Mouse (Mus musculus) intestine, embryonic 16.5 days (tissue): ENCODE measurements around the gene Pcnx2. TPM values are rescaled to one million over a fixed set of nuclear protein-coding genes. Genes with fewer than 3 reads are reported as not detected.

Source experiments
- ATAC-seq: fragments of 200-750 bp; cut with Nextera tagmentation; 2 replicates; pipeline ENCODE4 v1.8.0; 2017; ENCODE audit warnings: moderate TSS enrichment, moderate library complexity
- H3K27ac ChIP-seq: fragments of 300-500 bp; sonication (generic); 2 replicates; pipeline ENCODE4 v1.5.1; 2014; ENCODE audit warnings: mild to moderate bottlenecking, low read length
- H3K27me3 ChIP-seq: fragments of 300-500 bp; sonication (generic); replicated peaks from 2 replicates; pipeline ENCODE4 v1.6.1; 2014; ENCODE audit warnings: low read length, control low read depth, mixed read lengths; ENCODE audit not compliant: control insufficient read depth, insufficient read depth
- H3K36me3 ChIP-seq: fragments of 300-500 bp; sonication (generic); 2 replicates; pipeline ENCODE4 v1.6.1; 2014; ENCODE audit warnings: low read length, control low read depth; ENCODE audit not compliant: control insufficient read depth, insufficient read depth
- H3K4me1 ChIP-seq: fragments of 300-500 bp; sonication (generic); 2 replicates; pipeline ENCODE4 v1.6.1; 2014; ENCODE audit warnings: low read length, control low read depth, mixed read lengths; ENCODE audit not compliant: control insufficient read depth, insufficient read depth
- H3K4me2 ChIP-seq: fragments of 300-500 bp; sonication (generic); 2 replicates; pipeline ENCODE4 v1.6.1; 2014; ENCODE audit warnings: low read depth, low read length, control low read depth
- H3K4me3 ChIP-seq: fragments of 300-500 bp; sonication (generic); 2 replicates; pipeline ENCODE4 v1.5.1; 2014; ENCODE audit warnings: mild to moderate bottlenecking, low read length
- H3K9ac ChIP-seq: fragments of 300-500 bp; sonication (generic); 2 replicates; pipeline ENCODE4 v1.6.1; 2014; ENCODE audit warnings: low read depth, low read length
- H3K9me3 ChIP-seq: fragments of 300-500 bp; sonication (generic); 2 replicates; pipeline ENCODE4 v1.6.1; 2016; ENCODE audit warnings: low read length, control low read depth; ENCODE audit not compliant: control insufficient read depth
- WGBS: fragments of 180-500 bp; shearing (Covaris S2); extraction: QIAGEN DNeasy Blood & Tissue Kit; methylation state at CpG from one replicate; pipeline ENCODE4 v1.1.7; 2014; 5-methylcytosine and 5-hydroxymethylcytosine counted together
- polyA plus RNA-seq: library from polyadenylated mRNA; unstranded; fragments of >200 nt; fragmentation: Nextera tagmentation; extraction: Ambion mirVana; gene quantifications from 2 replicates; pipeline ENCODE4 v1.2.1, GENCODE M21; 2015

The Pcnx2 gene
- polyA plus RNA-seq, 1 experiment from 2014 or later = 0.10 TPM

- H3K4me3 ChIP-seq = no peak overlapping the region
- H3K4me2 ChIP-seq = no peak overlapping the region
- WGBS = 54% methylated on average over 12 of the region's 12 CpGs
- no peaks in the 10 kb centered on the region for H3K36me3 ChIP-seq
- no peak overlapping the region for H3K9ac ChIP-seq
- no peaks in the 10 kb centered on the region for H3K9me3 ChIP-seq
- no peaks in the 10 kb centered on the region for H3K27me3 ChIP-seq
- peak overlapping the region; percentile 45 for H3K27ac ChIP-seq
- no peak for ATAC-seq
- 0 out of 2 replicates have a peak, but pooled peaks cover 3% of the 10 kb centered on the region for H3K4me1 ChIP-seq
Measured at GRCm38 (mm10) chr8:125777478-125778164, 120.5 kb downstream of the Pcnx2 start.

- Histone ChIP-seq H3K27ac (no peak overlapping the region), H3K9ac (no peak overlapping the region), H3K4me3 (no peak overlapping the region), H3K36me3 (no peaks in the 10 kb centered on the region), H3K27me3 (no peaks in the 10 kb centered on the region), H3K4me2 (no peak overlapping the region), H3K4me1 (0 out of 2 replicates have a peak, but pooled peaks cover 3% of the 10 kb centered on the region), H3K9me3 (no peaks in the 10 kb centered on the region)
- WGBS = 44% methylated on average over 6 of the region's 6 CpGs
- ATAC-seq = peak; percentile 80
Measured at GRCm38 (mm10) chr8:125776800-125777199, 121.3 kb downstream of the Pcnx2 start.

- no peaks in the 10 kb centered on the region for H3K36me3 ChIP-seq
- no peak overlapping the region for H3K4me2 ChIP-seq
- H3K27me3 ChIP-seq = no peaks in the 10 kb centered on the region
- H3K9me3 ChIP-seq = no peaks in the 10 kb centered on the region
- WGBS = 92% methylated on average over 3 of the region's 3 CpGs
- no peak overlapping the region for H3K4me3 ChIP-seq
- H3K4me1 ChIP-seq = 0 out of 2 replicates have a peak, but pooled peaks cover 3% of the 10 kb centered on the region
- H3K9ac ChIP-seq = no peak overlapping the region
- ATAC-seq = no peak
- no peak overlapping the region for H3K27ac ChIP-seq
Measured at GRCm38 (mm10) chr8:125776314-125776713, 121.8 kb downstream of the Pcnx2 start.

- Histone ChIP-seq H3K9ac (no peak overlapping the region), H3K9me3 (no peaks in the 10 kb centered on the region), H3K4me2 (no peak overlapping the region), H3K27me3 (no peaks in the 10 kb centered on the region), H3K4me3 (no peak overlapping the region), H3K4me1 (0 out of 2 replicates have a peak, but pooled peaks cover 3% of the 10 kb centered on the region), H3K36me3 (no peaks in the 10 kb centered on the region), H3K27ac (no peak overlapping the region)
- no peak for ATAC-seq
- 66% methylated on average over 3 of the region's 3 CpGs for WGBS
Measured at GRCm38 (mm10) chr8:125775031-125775430, 123.1 kb downstream of the Pcnx2 start.

- WGBS = 62% methylated on average over 7 of the region's 7 CpGs
- no peak overlapping the region for H3K9ac ChIP-seq
- H3K4me2 ChIP-seq = no peak overlapping the region
Measured at GRCm38 (mm10) chr8:125773281-125773803, 124.8 kb downstream of the Pcnx2 start.

GRCm38 (mm10) chr8:125772300-125772699 lies 125.8 kb downstream of the Pcnx2 start:
- no peaks in the 10 kb centered on the region for H3K27me3 ChIP-seq
- no peak for ATAC-seq
- no peak overlapping the region for H3K27ac ChIP-seq
- H3K36me3 ChIP-seq = no peaks in the 10 kb centered on the region
- no peaks in the 10 kb centered on the region for H3K9me3 ChIP-seq
- WGBS = 29% methylated on average over 2 of the region's 2 CpGs
- no peak overlapping the region for H3K4me3 ChIP-seq
- no peak overlapping the region for H3K4me2 ChIP-seq
- H3K4me1 ChIP-seq = no peaks in the 10 kb centered on the region
- H3K9ac ChIP-seq = no peak overlapping the region

More at GRCm38 (mm10) chr8:125773281-125773803, 124.8 kb downstream of the Pcnx2 start:
- Histone ChIP-seq H3K27ac (no peak overlapping the region), H3K9me3 (no peaks in the 10 kb centered on the region), H3K4me1 (0 out of 2 replicates have a peak, but pooled peaks cover 3% of the 10 kb centered on the region), H3K36me3 (no peaks in the 10 kb centered on the region), H3K4me3 (no peak overlapping the region), H3K27me3 (no peaks in the 10 kb centered on the region)
- no peak for ATAC-seq

- no peak for ATAC-seq
- no peak overlapping the region for H3K4me2 ChIP-seq
- WGBS = 76% methylated on average over 10 of the region's 10 CpGs
Measured at GRCm38 (mm10) chr8:125768079-125768478, 130.0 kb downstream of the Pcnx2 start.

GRCm38 (mm10) chr8:125763066-125763786 lies 134.9 kb downstream of the Pcnx2 start:
- Histone ChIP-seq H3K27me3 (no peaks in the 10 kb centered on the region), H3K27ac (no peak overlapping the region), H3K4me2 (no peak overlapping the region), H3K4me3 (no peak overlapping the region), H3K4me1 (no peaks in the 10 kb centered on the region), H3K9ac (no peak overlapping the region), H3K9me3 (no peaks in the 10 kb centered on the region), H3K36me3 (no peaks in the 10 kb centered on the region)
- 96% methylated on average over 16 of the region's 16 CpGs for WGBS
- ATAC-seq = no peak

More at GRCm38 (mm10) chr8:125768079-125768478, 130.0 kb downstream of the Pcnx2 start:
- Histone ChIP-seq H3K4me3 (no peak overlapping the region), H3K36me3 (no peaks in the 10 kb centered on the region), H3K4me1 (no peaks in the 10 kb centered on the region), H3K9ac (no peak overlapping the region), H3K27me3 (no peaks in the 10 kb centered on the region), H3K9me3 (no peaks in the 10 kb centered on the region), H3K27ac (no peak overlapping the region)

GRCm38 (mm10) chr8:125759022-125759421 lies 139.1 kb downstream of the Pcnx2 start:
- H3K4me3 ChIP-seq = no peak overlapping the region
- ATAC-seq = no peak
- 55% methylated on average over 10 of the region's 10 CpGs for WGBS

More at GRCm38 (mm10) chr8:125759022-125759421, 139.1 kb downstream of the Pcnx2 start:
- Histone ChIP-seq H3K9ac (no peak overlapping the region), H3K4me2 (no peak overlapping the region), H3K4me1 (0 out of 2 replicates have a peak, but pooled peaks cover 4% of the 10 kb centered on the region), H3K9me3 (no peaks in the 10 kb centered on the region), H3K27me3 (no peaks in the 10 kb centered on the region), H3K27ac (no peak overlapping the region), H3K36me3 (no peaks in the 10 kb centered on the region)
